Mouse (Mus musculus) spleen, postnatal 14 days (tissue): ENCODE results near the gene Atp5g1.
A peak's percentile ranks its signal among the peaks of the same experiment; 100 is the strongest.

Source experiments
- DNase-seq, 2 experiments: peaks; one replicate each; pipeline ENCODE4 v3.0.0; 2021 to 2022; ENCODE audit warnings: low spot score in 2 of 2

The Atp5g1 gene

GRCm38 (mm10) chr11:96073295-96073993 lies 2.0 kb downstream of the Atp5g1 start:
- no peak for DNase-seq

DNA sequence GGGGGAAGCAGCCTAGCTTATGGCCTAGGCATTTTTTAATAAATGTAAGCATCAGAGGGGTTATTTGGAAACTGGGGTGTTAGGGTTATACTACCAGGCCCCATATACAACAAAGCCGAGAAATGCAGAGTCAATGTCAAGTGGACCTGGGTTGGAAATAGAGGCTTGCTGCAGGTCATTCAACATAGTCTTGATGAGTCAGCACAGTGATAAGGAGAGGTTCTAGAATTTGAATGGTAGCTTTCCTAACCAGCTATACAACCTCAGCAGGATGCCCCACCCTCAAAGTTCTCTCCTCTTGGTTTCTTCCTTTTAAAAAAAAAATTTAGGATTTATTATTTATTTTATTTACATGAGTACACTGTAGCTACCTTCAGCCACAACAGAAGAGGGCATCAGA lies 4.5 kb downstream of the Atp5g1 start:
- DNase-seq = no peak

GRCm38 (mm10) chr11:96070353-96070752 lies 5.1 kb downstream of the Atp5g1 start:
- DNase-seq = no peak

DNA sequence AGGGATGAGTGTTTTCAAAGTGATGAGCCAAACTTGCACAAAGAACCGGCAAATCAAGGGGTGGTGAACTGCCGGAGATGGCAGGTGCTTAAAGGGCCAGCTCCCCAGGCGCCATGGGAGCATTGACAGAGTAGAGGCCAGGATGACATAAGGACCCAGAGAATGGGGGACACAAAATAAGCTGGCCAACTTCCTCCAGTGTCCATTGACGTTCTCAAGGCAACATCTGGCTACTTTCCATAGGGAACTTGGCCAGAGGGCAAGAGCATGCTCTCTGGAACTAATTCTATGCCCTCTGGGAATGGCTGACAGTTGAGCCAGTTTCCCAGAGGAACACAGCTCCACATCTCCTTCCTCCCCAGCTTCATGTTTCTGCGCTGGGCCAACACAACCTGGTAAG lies 7.2 kb downstream of the Atp5g1 start:
- no peak for DNase-seq

- DNase-seq = peak; percentile 97 to 98
These were observed 10.1 kb downstream of the Atp5g1 start, which contains the start of gene Ube2z for GRCm38 (mm10) chr11:96065215-96065911. Ube2z (minus strand) TSS chr11:96065388.

DNA sequence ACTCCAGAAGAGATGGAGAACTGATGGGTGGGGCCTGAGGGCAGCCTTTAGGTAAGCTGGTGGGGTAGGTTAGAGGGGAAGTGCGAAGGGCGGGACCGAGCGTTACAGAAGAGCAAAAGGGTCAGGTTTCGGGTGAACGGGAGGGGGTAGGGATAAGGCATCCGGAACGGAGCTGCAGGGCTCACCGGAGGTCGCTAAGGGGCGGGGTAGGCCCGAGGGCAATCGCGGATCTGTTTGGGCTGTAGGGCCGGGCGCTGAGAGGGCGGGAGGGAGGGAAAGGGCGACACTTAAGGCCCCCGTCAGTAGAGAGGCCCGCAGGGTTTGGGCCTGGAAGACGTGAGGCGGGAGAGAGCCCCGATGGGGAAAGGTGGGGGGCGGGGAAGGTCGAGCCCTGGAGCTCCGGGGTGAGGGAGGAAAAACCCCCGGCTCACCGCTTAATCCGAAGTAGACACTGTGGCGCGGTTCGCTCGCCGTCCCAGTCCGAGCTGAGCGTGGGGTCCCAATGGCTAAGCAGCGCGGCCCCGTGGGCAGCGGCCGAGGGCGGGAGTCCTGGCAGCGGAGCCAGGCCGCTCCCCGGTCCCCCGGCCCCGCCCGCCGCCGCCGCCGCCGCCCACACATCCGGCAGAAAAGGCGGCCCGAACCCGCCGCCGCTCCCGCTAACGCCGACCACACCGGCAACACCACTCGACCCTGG lies 10.8 kb downstream of the Atp5g1 start:
- peak; percentile 15 to 35 for DNase-seq

- DNase-seq = no peak
These were observed 17.2 kb downstream of the Atp5g1 start for GRCm38 (mm10) chr11:96058309-96058708.

DNA sequence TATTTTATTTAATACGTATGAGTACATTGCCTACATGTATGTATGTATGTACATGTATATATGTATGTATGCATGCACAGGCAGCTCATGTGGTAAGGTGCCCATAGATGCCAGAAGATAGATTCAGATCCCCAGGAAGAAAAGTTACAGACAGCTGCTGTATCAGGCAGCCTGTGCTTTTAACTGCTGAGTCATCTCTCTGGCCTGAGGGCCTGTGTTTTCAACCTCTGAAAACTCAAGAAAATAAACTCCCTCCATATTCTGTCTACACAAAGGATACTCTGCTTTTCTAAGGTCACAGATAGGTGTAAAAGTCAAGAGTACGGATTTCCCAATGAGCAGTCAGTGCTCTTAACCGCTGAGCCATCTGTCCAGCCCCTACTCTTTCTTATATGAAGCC lies 24.6 kb downstream of the Atp5g1 start:
- DNase-seq = no peak

DNA sequence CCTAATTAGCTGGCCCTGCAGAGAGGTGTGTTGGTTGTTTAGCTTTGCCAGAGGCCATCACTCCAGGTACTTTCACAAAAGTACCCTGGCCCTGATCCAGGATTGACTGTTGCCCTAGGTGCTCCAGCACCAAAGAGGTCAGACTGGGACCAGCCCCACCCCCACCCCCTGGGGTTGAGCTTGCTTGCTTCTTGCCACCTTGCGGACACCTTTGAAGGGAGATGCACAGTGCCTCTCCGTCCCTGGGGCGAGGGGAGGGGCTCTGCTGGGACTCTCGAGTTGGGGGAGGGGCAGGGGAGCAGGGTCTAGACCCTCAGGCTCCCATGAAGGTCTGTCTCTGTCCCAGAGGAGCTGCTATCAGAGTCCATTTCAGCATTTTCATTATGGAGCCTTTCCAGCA lies 25.5 kb downstream of the Atp5g1 start:
- DNase-seq = no peak

DNA sequence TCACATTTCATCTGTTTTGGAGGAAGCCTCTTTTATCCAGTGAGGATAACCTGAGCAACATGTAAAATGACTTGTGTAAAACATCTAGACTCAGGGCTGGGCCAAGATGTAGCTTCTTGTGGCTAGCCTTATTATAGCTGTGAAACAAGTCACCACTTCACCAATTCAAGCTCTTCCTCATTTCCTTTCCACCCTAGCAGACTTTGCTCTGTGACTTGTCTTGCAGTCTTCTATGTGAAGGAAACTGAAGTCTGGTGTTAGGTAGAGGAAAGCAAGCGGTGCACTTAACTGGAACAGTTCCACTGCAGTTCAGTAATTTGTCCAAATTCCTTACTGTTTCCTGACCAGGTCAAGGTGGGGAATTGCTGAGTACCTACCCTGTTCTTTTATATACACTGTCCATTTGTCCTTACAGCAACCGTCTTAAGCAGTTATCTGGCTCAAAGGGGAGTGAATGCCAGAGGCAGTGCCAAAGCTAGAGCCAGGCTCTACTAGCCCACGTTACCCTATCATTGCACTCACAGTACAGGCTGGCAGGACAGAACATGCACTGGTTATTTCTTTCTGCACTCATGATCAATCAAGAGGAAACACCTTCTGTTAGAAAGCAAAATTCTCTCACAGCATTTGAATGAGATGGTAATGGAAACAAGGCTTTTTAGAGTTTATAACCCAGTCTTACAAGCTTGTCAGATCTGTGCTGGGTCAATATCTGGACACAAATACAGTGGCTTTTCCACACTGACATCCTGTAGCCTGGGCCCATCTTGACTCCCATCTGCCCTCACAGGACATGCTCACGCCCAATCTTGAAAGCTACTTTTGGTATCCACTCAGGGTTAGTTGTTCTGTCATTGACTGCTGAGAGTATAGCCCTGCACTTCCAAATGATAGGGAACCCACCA lies 27.7 kb downstream of the Atp5g1 start:
- no peak for DNase-seq

GRCm38 (mm10) chr11:96046793-96047192 lies 28.7 kb downstream of the Atp5g1 start:
- no peak for DNase-seq

GRCm38 (mm10) chr11:96046028-96046427 lies 29.4 kb downstream of the Atp5g1 start:
- no peak for DNase-seq

GRCm38 (mm10) chr11:96044803-96045567 lies 30.5 kb downstream of the Atp5g1 start:
- no peak for DNase-seq

- DNase-seq = no peak
These were observed 36.9 kb downstream of the Atp5g1 start for GRCm38 (mm10) chr11:96038560-96038959.

- no peak for DNase-seq
These were observed 38.0 kb downstream of the Atp5g1 start for GRCm38 (mm10) chr11:96037499-96037898.

- DNase-seq = peak in 1 of 2 experiments; percentile 3
These were observed 40.3 kb downstream of the Atp5g1 start for GRCm38 (mm10) chr11:96035133-96035532.

GRCm38 (mm10) chr11:96034596-96035052 lies 40.8 kb downstream of the Atp5g1 start, which contains the start of gene Snf8:
Snf8 (plus strand) TSS chr11:96034885.
- DNase-seq = peak; percentile 83 to 93

DNA sequence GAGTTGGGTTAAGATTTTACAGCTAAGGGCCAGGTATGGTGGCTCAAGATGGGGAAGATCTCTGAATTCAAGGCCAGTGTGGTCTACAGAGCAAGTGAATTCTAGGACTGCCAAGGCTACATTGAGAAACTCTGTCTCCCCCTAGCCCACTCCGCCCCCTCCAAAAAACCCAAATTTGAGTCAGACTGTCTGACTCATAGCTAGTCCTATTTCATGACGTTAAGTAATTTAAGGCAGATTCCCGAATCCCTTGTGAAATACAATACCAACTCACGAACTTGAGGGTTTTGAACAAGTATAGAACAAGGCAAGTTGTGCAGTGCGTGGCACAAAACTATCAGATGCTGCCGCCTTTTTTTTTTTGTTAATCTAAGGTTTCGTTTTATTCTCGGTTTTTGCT lies 41.4 kb downstream of the Atp5g1 start:
- DNase-seq = no peak

- no peak for DNase-seq
These were observed 42.2 kb downstream of the Atp5g1 start for GRCm38 (mm10) chr11:96033264-96033663.

- DNase-seq = no peak
These were observed 43.8 kb downstream of the Atp5g1 start for GRCm38 (mm10) chr11:96031701-96032100.

DNA sequence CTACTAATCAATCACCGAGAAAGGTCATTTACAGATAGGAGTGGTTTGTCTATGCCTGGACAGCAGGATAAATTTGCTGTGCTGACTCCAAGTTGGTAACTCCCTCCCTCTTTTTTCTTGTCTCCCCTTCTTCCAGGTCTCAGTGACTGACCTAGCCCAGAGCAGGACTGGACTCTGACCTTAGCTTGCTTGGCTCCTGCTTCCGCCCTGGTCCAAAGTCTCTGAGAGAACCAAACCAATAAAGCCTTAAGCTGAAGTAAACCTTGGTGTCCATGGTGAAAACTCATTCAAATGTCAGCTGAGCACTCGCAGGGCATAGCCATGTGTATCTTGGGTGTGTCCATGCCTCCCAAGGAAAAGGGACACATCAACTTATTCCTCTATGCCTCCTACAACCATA lies 44.9 kb downstream of the Atp5g1 start:
- no peak for DNase-seq
